Mouse (Mus musculus) layer of hippocampus, postnatal 14 days (tissue): ENCODE results near the gene Mpeg1. TPM values are rescaled to one million over a fixed set of nuclear protein-coding genes. Genes with fewer than 3 reads are reported as not detected.

Experiments used
- DNase-seq, 2 experiments: peaks; one replicate each; pipeline ENCODE4 v3.0.0; 2021 to 2022; ENCODE audit warnings: low spot score in 2 of 2, mixed read lengths in 1 of 2
- long read RNA-seq, 2 experiments: library from polyadenylated mRNA; stranded (forward); transcript quantifications; one replicate each; pipeline ENCODE4 v2.0.0; 2021
- total RNA-seq, 2 experiments: library from RNA; stranded (reverse); gene quantifications; 2 replicates each; pipeline ENCODE4 v1.2.3; 2021

Mpeg1 gene
- total RNA-seq = 1 to 10 TPM; 5.4 to 5.6 TPM
- long read RNA-seq, experiment 1, partial matches to known transcripts = 0 of 1 reads
- long read RNA-seq, experiment 1, other reads (novel, unspliced or antisense) = 1 of 1 reads
- long read RNA-seq, experiment 2, partial matches to known transcripts = 0 of 2 reads
- long read RNA-seq, experiment 2, other reads (novel, unspliced or antisense) = 2 of 2 reads

GRCm38 (mm10) chr19:12460282-12461249, at the start of gene Mpeg1:
TSS of gene Mpeg1 (plus strand) at chr19:12460779.
- DNase-seq = no peak

- no peak for DNase-seq
Measured at GRCm38 (mm10) chr19:12413737-12414136, 46.8 kb upstream of the Mpeg1 start.

DNA sequence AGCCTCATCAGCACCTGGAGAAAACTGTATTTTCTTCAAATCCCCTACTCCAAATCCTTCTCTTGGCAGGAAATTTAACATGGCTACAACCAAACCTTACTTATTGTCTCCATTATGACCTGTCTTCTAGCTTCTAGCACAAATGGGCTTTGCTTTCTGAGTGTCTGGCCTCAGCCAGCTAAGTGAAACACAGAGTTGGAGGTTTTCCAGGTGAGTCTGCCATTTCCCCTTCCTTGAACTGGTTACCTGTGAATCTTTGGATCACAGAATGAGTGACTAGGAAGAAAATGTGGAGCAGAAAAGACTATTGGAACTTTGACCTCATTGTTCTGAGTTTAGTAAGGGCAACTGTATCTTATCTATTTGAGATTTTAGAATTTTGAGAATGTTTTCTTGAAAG, 43.2 kb upstream of the Mpeg1 start, which contains the start of gene Olfr1441:
Gene Olfr1441 (plus strand): TSS at position 73 of the 400 bp plus-strand sequence.
- no peak for DNase-seq

DNA sequence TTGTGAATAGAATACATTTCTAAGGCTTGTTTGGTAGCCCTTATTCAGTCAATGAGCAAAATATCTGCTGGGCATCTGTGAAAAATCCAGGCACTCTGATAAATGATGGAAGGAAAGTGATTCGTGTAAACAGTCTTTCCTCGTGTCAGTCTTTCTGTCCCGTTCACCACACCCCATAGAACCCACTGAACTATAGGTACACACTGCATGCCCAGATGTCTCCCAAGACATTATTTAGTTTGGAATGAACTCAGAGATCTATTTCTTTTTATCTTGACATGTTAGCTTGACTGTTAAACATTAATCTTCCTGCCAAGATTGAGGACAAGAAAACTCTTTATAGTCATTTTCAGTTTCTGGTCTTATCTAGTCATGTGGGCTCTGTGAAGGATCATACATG, 42.3 kb upstream of the Mpeg1 start:
- no peak for DNase-seq

- no peak for DNase-seq
Measured at GRCm38 (mm10) chr19:12420555-12420954, 40.0 kb upstream of the Mpeg1 start.

GRCm38 (mm10) chr19:12421680-12422079, 38.9 kb upstream of the Mpeg1 start:
- DNase-seq = no peak

GRCm38 (mm10) chr19:12427101-12427500, 33.5 kb upstream of the Mpeg1 start:
- no peak for DNase-seq

DNA sequence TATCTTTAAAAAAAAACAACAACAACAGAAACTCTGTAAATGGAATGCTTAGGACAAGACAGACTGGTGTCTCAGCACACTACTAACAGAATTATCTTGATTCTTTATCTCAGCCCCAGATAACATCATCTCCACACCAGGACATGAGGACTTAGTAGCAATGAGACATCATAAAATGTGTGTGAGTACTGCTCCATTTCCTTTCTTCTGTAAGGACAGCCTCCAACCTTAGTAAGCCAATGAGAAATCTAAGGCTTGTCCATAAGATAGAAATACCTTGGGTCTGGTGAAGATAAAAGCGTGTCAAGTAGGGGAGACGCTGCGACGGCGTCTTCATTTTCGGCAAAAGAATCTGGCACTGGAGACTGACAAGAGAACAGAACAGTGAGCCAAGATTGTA, 33.0 kb upstream of the Mpeg1 start, which contains the start of gene Pfpl:
Gene Pfpl (plus strand): TSS at position 301 of the 400 bp plus-strand sequence.
- no peak for DNase-seq

GRCm38 (mm10) chr19:12433033-12433432, 27.5 kb upstream of the Mpeg1 start:
- DNase-seq = peak; percentile 13 to 54

DNA sequence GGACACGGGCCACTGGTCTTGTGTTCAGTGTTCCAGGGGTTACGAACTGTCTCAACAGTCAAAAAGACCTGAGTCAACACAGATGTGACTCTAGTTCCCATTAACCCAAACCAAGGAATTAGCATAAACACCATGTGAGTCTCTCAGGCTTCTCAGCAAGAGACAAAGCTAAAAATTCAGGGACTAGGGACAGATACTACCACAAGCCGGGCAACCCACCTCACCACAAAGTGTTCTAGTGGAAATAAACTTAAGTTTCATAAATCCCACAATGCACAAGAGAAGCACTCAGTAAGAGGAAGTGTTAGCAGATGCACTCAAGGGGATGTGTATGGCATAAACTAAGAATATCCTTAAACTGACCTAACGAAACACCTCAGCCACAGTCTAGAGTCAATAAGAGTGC, 25.6 kb upstream of the Mpeg1 start:
- no peak for DNase-seq

DNA sequence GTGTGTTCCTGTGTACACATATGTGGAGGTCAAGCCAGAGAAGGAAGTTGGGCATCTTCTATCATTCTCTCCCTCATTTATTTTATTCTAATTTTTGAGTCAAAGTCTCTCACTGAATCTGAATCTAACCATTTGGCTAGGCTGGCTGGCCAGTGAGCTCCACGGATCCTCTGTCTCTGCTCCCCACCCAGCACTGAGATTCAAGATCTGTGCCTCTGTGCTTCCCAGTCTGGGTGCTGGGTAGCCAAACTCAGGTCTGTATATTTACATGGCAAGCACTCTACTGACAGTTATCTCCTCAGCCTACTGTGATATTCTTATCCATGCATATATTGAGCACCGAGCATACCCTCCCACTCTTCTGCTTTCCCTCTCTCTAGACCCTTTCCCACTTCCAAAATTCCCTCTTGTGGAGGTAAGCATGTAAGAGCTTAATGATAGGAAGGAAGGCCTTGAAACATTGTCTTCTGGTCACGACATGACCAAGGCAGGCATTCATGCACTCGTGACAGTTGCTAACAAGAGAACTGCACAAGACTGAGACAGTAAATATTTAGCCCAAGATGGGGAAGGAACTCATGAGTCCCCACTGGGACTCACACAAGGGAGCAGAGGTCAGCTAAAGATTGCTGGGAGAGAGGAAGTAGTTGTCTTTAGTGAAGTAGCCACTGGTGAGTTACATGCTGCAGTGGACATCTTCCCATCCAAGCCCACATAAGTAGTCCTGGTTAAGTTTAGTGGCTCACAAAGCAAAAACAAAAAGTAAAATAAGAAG, 24.6 kb upstream of the Mpeg1 start:
- no peak for DNase-seq

DNA sequence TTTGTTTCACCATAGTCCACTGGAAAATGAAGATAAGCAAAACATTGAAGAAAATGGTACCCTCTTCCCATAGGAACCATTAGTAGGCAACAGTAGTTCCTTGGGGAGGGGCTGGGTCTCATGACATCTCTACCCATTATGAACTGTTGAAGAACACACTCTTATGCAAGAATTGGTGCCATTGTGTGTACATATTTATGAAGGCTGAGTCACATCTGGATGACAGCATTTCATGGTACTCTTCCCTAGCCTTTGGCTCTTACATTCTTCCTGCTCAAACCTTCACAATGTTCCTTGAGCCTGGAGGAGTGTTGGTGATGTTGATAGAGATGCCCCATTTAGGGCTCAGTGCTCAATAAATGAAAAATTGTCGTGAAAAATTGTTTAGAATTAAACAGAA, 21.0 kb upstream of the Mpeg1 start:
- no peak for DNase-seq

GRCm38 (mm10) chr19:12440103-12440725, 20.4 kb upstream of the Mpeg1 start:
- no peak for DNase-seq

DNA sequence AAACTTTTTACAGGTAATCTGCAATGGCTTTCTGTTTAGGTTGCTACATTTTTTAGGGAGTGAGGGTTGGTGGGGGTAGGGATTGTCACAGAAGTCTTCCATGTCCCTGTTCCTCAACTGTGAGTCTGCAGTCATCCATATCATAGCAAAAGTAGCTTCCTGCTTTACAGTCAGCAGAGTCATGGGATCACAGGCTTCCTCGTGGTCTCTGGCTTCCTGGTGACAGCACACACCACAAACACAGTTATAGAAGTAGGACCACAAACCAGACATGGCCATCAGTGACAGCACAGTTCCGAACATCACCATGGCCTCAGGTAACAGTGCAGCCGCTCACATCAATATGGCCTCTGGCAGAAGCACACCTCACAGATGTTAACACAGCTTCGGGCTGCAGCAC, 18.0 kb upstream of the Mpeg1 start:
- no peak for DNase-seq

- DNase-seq = no peak
Measured at GRCm38 (mm10) chr19:12445014-12445413, 15.6 kb upstream of the Mpeg1 start.

GRCm38 (mm10) chr19:12457401-12458066, 3.0 kb upstream of the Mpeg1 start:
- DNase-seq = no peak

GRCm38 (mm10) chr19:12459516-12459915, 1.1 kb upstream of the Mpeg1 start:
- DNase-seq = no peak

GRCm38 (mm10) chr19:12462851-12463721, 2.5 kb downstream of the Mpeg1 start:
- DNase-seq = peak in 1 of 2 experiments; percentile 0

- DNase-seq = peak in 1 of 2 experiments; percentile 1
Measured at GRCm38 (mm10) chr19:12463722-12464035, 3.1 kb downstream of the Mpeg1 start.

- DNase-seq = peak in 1 of 2 experiments; percentile 1
Measured at GRCm38 (mm10) chr19:12464127-12464526, 3.5 kb downstream of the Mpeg1 start.
